ENCODE assay signal across 23 mouse cellular contexts in genomic region chr10:20169182-20169674, GRCm38 (mm10). TPM values are rescaled to one million over a fixed set of nuclear protein-coding genes. Genes with fewer than 3 reads are reported as not detected.
A peak's percentile ranks its signal among the peaks of the same experiment; 100 is the strongest.
DNase-seq lines count a peak whose midpoint lies in the region; ATAC-seq and TF ChIP-seq lines count a peak whose summit lies in the region.
"Had no signal": no experiment of that assay in that cellular context is flagged by ENCODE, and none has a peak within 500 bp of the region (broad histone marks: within the 10 kb centered on the region; RNA-seq: fewer than 3 reads in every experiment).

No protein-coding gene starts in this region.

- H3K9ac ChIP-seq in midbrain, embryonic 11.5 days (ENCODE audit: low read length) = no peak overlapping the region
- H3K9ac ChIP-seq in midbrain, postnatal 0 days (replicated peaks; ENCODE audit: low read length, poor library complexity, severe bottlenecking) = no peak overlapping the region
- no peak overlapping the region for H3K9ac ChIP-seq in intestine, postnatal 0 days (ENCODE audit: low read depth, low read length)
- H3K9ac ChIP-seq: heart, embryonic 12.5 days; hindbrain, embryonic 12.5 days had no signal

- H3K27ac ChIP-seq in left cerebral cortex, adult 2 months = 0 out of 2 replicates have a peak overlapping the region, but pooled peaks have one; percentile 16
- H3K27ac ChIP-seq in midbrain, embryonic 11.5 days (ENCODE audit: low read depth, low read length) = no peak overlapping the region
- no peak overlapping the region for H3K27ac ChIP-seq in midbrain, postnatal 0 days (ENCODE audit: low read depth, low read length)
- H3K27ac ChIP-seq in intestine, postnatal 0 days (ENCODE audit: low read depth, low read length) = peak overlapping the region; percentile 70
- H3K27ac ChIP-seq: hindbrain, embryonic 12.5 days; midbrain, embryonic 10.5 days; neural tube, embryonic 15.5 days had no signal

- H3K36me3 ChIP-seq in midbrain, embryonic 11.5 days (ENCODE audit: control insufficient read depth, insufficient read depth, low read length) = no peaks in the 10 kb centered on the region
- H3K36me3 ChIP-seq in midbrain, postnatal 0 days (ENCODE audit: insufficient read depth, low read length) = no peaks in the 10 kb centered on the region
- no peaks in the 10 kb centered on the region for H3K36me3 ChIP-seq in intestine, postnatal 0 days (ENCODE audit: control insufficient read depth, insufficient read depth)
- H3K36me3 ChIP-seq: forebrain, embryonic 10.5 days; heart, embryonic 12.5 days; hindbrain, embryonic 12.5 days; liver, embryonic 13.5 days; midbrain, embryonic 10.5 days; neural tube, embryonic 15.5 days had no signal

- H3K4me1 ChIP-seq in midbrain, embryonic 11.5 days (ENCODE audit: control insufficient read depth, insufficient read depth, low read length) = peaks cover 15% of the 10 kb centered on the region
- peaks cover 6% of the 10 kb centered on the region for H3K4me1 ChIP-seq in midbrain, postnatal 0 days (ENCODE audit: insufficient read depth, low read length)
- peaks cover 6% of the 10 kb centered on the region; the same call in 1 of the 2 replicates for H3K4me1 ChIP-seq in intestine, postnatal 0 days (replicated peaks; ENCODE audit: control insufficient read depth, insufficient read depth, low read length)

- 0 out of 2 replicates have a peak, but pooled peaks cover 2% of the 10 kb centered on the region for H3K27me3 ChIP-seq in midbrain, embryonic 11.5 days (ENCODE audit: control insufficient read depth, insufficient read depth, low read length)
- H3K27me3 ChIP-seq in midbrain, postnatal 0 days (ENCODE audit: insufficient read depth, low read length) = no peaks in the 10 kb centered on the region
- H3K27me3 ChIP-seq in intestine, postnatal 0 days (replicated peaks; ENCODE audit: control insufficient read depth, insufficient read depth, low read length) = no peaks in the 10 kb centered on the region
- H3K27me3 ChIP-seq: heart, embryonic 12.5 days; hindbrain, embryonic 12.5 days; liver, embryonic 13.5 days; neural tube, embryonic 15.5 days had no signal

- H3K9me3 ChIP-seq in midbrain, embryonic 11.5 days (ENCODE audit: control insufficient read depth, low read length) = no peaks in the 10 kb centered on the region
- no peaks in the 10 kb centered on the region for H3K9me3 ChIP-seq in midbrain, postnatal 0 days (ENCODE audit: low read length)
- H3K9me3 ChIP-seq in intestine, postnatal 0 days (ENCODE audit: control insufficient read depth) = no peaks in the 10 kb centered on the region
- H3K9me3 ChIP-seq: forebrain, embryonic 10.5 days; liver, embryonic 13.5 days; midbrain, embryonic 10.5 days; neural tube, embryonic 15.5 days had no signal

- no peak for ATAC-seq in midbrain, embryonic 11.5 days (ENCODE audit: low FRiP score)
- no peak for ATAC-seq in midbrain, postnatal 0 days (ENCODE audit: low FRiP score)
- peak; percentile 55 for ATAC-seq in intestine, postnatal 0 days
- no peak for ATAC-seq in erythroid progenitor cell, adult 5-6 weeks (replicated peaks; ENCODE audit: low FRiP score, poor library complexity, severe bottlenecking)

- no peak for DNase-seq in left cerebral cortex, adult 2 months (ENCODE audit: extremely low spot score in 1 of 2, low spot score in 2 of 2)
- DNase-seq in left cerebral cortex, postnatal 25 days (ENCODE audit: low spot score in 2 of 2) = no peak
- DNase-seq in midbrain, embryonic 11.5 days (ENCODE audit: low spot score, missing footprints) = peak; percentile 78
- DNase-seq in midbrain, postnatal 0 days (ENCODE audit: low spot score) = no peak
- no peak for DNase-seq in thymus, postnatal 4 days
- DNase-seq in heart, postnatal 14 days = no peak
- DNase-seq: adrenal gland, adult 2 months; cerebellum, adult 11 months; forebrain, postnatal 0 days; gastrocnemius, postnatal 14 days; heart, adult 11 months; heart, postnatal 10 days; kidney, adult 9 months; kidney, postnatal 25 days; liver, embryonic 13.5 days; thymus, postnatal 14 days had no signal

- H3K4me3 ChIP-seq in left cerebral cortex, adult 2 months = 0 out of 2 replicates have a peak overlapping the region, but pooled peaks have one; percentile 57
- H3K4me3 ChIP-seq in midbrain, embryonic 11.5 days (ENCODE audit: low read depth, low read length) = no peak overlapping the region
- no peak overlapping the region for H3K4me3 ChIP-seq in midbrain, postnatal 0 days (ENCODE audit: low read depth, low read length)
- no peak overlapping the region for H3K4me3 ChIP-seq in intestine, postnatal 0 days (ENCODE audit: low read depth, low read length)
- H3K4me3 ChIP-seq: liver, embryonic 13.5 days had no signal

- WGBS in midbrain, embryonic 11.5 days = 82% methylated on average over 3 of the region's 3 CpGs
- 86% methylated on average over 3 of the region's 3 CpGs for WGBS in midbrain, postnatal 0 days
- 39% methylated on average over 3 of the region's 3 CpGs for WGBS in intestine, postnatal 0 days

- intact Hi-C loops in left cerebral cortex, adult 2 months (cut with DNase I) = no loop called here
- intact Hi-C loops in left cerebral cortex, postnatal 25 days (cut with DNase I) = no loop called here
- intact Hi-C loops in heart, postnatal 14 days (cut with DNase I) = no loop called here

- no peak for TF ChIP-seq CTCF in left cerebral cortex, adult 2 months (IDR thresholded peaks at IDR 0.05)
- TF ChIP-seq CTCF in midbrain, postnatal 0 days (IDR thresholded peaks at IDR 0.05) = no peak
- TF ChIP-seq CTCF in intestine, postnatal 0 days (IDR thresholded peaks at IDR 0.05; ENCODE audit: low read depth) = no peak

- H3K4me2 ChIP-seq in midbrain, embryonic 11.5 days = no peak overlapping the region
- no peak overlapping the region for H3K4me2 ChIP-seq in midbrain, postnatal 0 days (ENCODE audit: low read depth, low read length, poor library complexity, severe bottlenecking)
- H3K4me2 ChIP-seq in intestine, postnatal 0 days (replicated peaks; ENCODE audit: low read depth) = 0 out of 2 replicates have a peak overlapping the region, but pooled peaks have one; percentile 50

RNA-seq across cellular contexts. Expression of gene Map7, which starts 21.0 kb away (rescaled TPM):
- 100 to 1,000 TPM; 102 to 118 TPM for total RNA-seq in left cerebral cortex, adult 2 months (2021)
- total RNA-seq in left cerebral cortex, postnatal 25 days (2021) = 100 to 1,000 TPM in 1 of 2 experiments, 10 to 100 TPM in 1; 97.9 to 111 TPM
- polyA plus RNA-seq in midbrain, embryonic 11.5 days (2014; fragmentation: Nextera tagmentation; extraction: Ambion mirVana) = 5.6 and 6.3 TPM in 2 replicates
- 8.3 and 13.9 TPM in 2 replicates for total RNA-seq in midbrain, postnatal 0 days (2014; rRNA removed)
- 6.6 and 8.7 TPM in 2 replicates for polyA plus RNA-seq in midbrain, postnatal 0 days (2015; fragmentation: Nextera tagmentation; extraction: Ambion mirVana)
- 47.0 and 55.7 TPM in 2 replicates for polyA plus RNA-seq in intestine, postnatal 0 days (2015; fragmentation: Nextera tagmentation; extraction: Ambion mirVana)
- total RNA-seq in erythroid progenitor cell, adult 5-6 weeks (2015; ENCODE audit: low replicate concordance) = 0.84 and 2.2 TPM in 2 replicates
- 1.0 and 4.8 TPM in 2 replicates for total RNA-seq in erythroid progenitor cell, adult 5-6 weeks (2017; ENCODE audit: low replicate concordance)
- 10 to 100 TPM; 17.4 to 20.9 TPM for total RNA-seq in heart, postnatal 14 days (2021)

Comparison
In these comparisons a context has a peak if more than half of its experiments do, and no peak if none do; other contexts are left out.
1. H3K27ac ChIP-seq: peak in left cerebral cortex, adult 2 months (single experiment) and intestine, postnatal 0 days (single experiment); none in midbrain, embryonic 11.5 days (single experiment) and midbrain, postnatal 0 days (single experiment).